Mouse (Mus musculus): ENCODE results near the gene Nr5a1.

The Nr5a1 gene

DNA sequence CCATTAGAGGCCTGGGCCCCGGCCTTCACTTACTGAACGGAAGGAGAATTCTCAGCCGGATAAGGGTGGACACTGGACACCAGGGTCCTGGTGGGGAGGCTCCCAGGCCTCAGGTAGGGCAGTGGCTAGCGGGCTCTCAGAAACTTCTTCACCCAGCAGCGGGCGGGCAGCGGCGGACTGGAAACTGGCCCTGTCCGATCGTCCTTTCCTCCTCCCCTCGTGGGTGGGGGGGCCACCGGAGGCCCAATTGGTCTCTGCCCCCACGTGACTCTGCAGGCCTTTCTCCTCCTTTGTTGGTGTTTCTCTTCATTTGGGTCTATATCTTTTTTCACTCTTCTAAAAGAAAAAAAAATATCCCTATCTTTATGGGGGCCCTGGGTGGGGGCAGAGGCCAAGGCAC, at the start of gene Nr5a1:
Gene Nr5a1, minus strand, starts transcription at position 219 of the 400 bp plus-strand sequence.
- DNase-seq (ENCODE audit: low spot score in 2 of 2): no peak

- no peak for DNase-seq (ENCODE audit: low spot score in 2 of 2)
Observed at GRCm38 (mm10) chr2:38739847-38740246, 25.5 kb upstream of the Nr5a1 start.

GRCm38 (mm10) chr2:38739410-38739809, 25.1 kb upstream of the Nr5a1 start:
- DNase-seq (ENCODE audit: low spot score in 2 of 2): peak in 1 of 2 experiments; percentile 38

DNA sequence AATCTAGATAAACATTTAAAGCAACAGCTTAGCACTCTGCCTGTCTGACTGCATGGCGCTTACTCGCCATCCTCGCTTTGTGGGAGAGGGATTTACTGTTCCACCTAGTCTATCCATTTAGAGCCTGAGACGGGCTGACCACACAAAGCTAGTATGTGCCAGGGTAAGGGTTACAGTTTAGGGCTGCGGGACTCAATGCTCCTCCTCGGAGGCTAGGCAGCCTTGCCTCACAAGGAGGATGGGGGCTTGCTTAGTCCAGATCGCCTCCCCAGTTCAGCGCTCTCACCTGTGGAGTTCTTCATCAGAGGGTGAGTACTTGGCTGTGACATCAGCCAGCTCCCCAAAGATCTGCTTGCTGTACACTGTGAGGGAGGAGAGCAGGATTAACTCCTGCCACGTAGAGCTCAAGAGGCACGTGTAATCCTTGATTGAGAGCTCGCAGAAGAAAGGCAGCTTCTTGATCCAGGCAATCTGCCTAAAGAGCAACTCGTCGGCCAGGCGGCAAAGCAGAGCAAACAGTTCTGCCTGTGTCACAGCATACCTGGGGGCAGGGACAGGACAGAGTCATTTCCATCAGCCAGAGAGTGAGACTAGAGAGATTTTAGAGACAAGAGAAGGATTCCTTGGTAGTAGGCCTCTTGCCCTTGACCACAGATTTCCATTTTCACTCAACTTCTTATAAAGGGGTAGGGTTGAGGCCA, 24.4 kb upstream of the Nr5a1 start:
- no peak for DNase-seq (ENCODE audit: low spot score in 2 of 2)

DNA sequence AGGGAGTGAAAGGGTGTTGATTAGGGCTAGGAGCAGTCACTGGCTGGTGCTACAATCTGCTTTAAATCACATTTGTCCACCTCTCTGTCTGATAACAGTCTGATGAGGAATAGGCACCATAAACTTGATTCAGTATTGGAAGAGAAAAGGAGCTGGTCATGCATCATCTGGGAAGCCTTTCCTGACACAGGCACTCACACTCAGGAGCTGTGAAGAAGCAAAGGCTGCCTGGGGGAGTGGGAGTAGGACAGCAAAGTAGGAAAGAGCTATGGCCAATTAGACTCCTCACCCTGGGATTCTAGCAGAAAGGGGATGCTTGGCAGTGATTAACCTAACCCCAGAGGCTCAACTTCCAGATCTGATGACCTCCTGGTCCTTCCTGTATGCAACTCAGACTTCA, 21.4 kb upstream of the Nr5a1 start:
- no peak for DNase-seq (ENCODE audit: low spot score in 2 of 2)

GRCm38 (mm10) chr2:38734721-38735120, 20.4 kb upstream of the Nr5a1 start:
- no peak for DNase-seq (ENCODE audit: low spot score in 2 of 2)

DNA sequence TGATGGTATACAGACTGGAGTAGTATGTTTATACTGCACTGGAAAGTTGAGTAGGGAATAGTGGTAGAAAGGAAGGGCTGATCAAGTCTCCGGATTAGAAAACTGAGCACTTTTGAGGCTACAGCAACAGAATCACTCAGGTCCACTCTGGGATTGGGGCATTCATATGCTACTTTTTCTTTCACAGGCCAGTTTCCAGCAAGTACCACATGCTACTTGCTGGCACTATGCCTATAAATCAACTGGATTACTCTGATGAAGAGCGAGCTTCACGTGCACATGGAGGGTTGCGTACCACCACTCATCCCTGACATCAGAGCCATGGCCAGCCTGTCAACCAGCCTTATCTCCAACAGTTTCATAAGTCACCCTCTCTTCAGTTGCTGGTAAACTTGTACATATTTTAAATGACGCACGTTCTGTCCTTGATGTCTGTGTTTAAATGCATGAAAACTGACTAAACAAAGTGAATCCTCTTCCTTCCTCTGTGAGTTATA, 16.0 kb upstream of the Nr5a1 start:
- no peak for DNase-seq (ENCODE audit: low spot score in 2 of 2)

DNA sequence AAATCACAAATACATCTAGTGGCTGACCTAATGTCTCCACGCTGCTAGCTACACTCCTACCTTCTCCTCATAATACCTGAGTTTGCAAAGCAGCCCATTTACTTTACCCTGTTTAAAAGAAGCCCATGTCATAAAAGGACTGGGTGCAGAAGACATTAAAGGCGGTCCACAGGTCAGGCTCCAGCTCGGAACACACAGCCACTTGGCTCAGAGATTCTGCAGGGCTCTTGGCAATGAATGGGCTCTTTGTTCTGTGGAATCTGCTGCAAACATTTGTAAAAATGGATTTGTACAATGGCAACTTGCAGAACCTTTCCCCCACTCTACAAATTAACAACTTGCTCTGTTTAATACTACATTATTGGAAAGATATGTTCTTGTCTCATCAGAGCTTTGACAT, 11.1 kb upstream of the Nr5a1 start:
- no peak for DNase-seq (ENCODE audit: low spot score in 2 of 2)

GRCm38 (mm10) chr2:38723378-38723777, 9.0 kb upstream of the Nr5a1 start:
- no peak for DNase-seq (ENCODE audit: low spot score in 2 of 2)

GRCm38 (mm10) chr2:38722076-38722475, 7.7 kb upstream of the Nr5a1 start:
- DNase-seq (ENCODE audit: low spot score in 2 of 2): peak in 1 of 2 experiments; percentile 0

- peak in 1 of 2 experiments; percentile 3 for DNase-seq (ENCODE audit: low spot score in 2 of 2)
Observed at GRCm38 (mm10) chr2:38720661-38721060, 6.3 kb upstream of the Nr5a1 start.

GRCm38 (mm10) chr2:38719354-38719753, 5.0 kb upstream of the Nr5a1 start:
- no peak for DNase-seq (ENCODE audit: low spot score in 2 of 2)

- no peak for DNase-seq (ENCODE audit: low spot score in 2 of 2)
Observed at GRCm38 (mm10) chr2:38718676-38719075, 4.3 kb upstream of the Nr5a1 start.

GRCm38 (mm10) chr2:38717436-38717835, 3.1 kb upstream of the Nr5a1 start:
- no peak for DNase-seq (ENCODE audit: low spot score in 2 of 2)

- DNase-seq (ENCODE audit: low spot score in 2 of 2): no peak
Observed at GRCm38 (mm10) chr2:38713596-38713995, 746 bp downstream of the Nr5a1 start.

GRCm38 (mm10) chr2:38712769-38713125, 1.6 kb downstream of the Nr5a1 start:
- DNase-seq (ENCODE audit: low spot score in 2 of 2): no peak

GRCm38 (mm10) chr2:38712076-38712768, 2.1 kb downstream of the Nr5a1 start:
- DNase-seq (ENCODE audit: low spot score in 2 of 2): no peak

DNA sequence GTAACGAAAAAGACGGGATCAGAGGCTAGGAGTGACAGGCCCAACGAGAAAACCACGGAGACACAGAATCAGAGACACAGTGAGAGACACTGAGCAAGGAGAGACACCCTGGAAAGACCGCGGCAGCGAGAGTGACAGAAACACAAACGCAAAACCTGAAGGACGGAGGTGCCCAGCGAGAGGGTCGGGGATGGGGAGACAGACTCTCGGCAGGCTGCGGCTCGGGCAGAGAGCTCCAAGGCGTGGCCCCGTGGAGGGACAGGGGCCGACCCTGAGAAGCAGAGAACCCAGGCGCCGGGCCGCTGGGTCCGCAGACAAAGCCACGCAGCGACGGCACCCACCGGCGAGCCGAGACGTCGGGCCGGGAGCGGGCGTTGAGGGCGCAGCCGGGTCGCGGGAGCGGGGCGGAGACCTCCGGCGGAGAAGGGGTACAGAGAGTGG, 2.9 kb downstream of the Nr5a1 start:
- DNase-seq (ENCODE audit: low spot score in 2 of 2): no peak

- DNase-seq (ENCODE audit: low spot score in 2 of 2): no peak
Observed at GRCm38 (mm10) chr2:38710304-38711241, 3.8 kb downstream of the Nr5a1 start.

- no peak for DNase-seq (ENCODE audit: low spot score in 2 of 2)
Observed at GRCm38 (mm10) chr2:38708907-38709688, 5.2 kb downstream of the Nr5a1 start.

- DNase-seq (ENCODE audit: low spot score in 2 of 2): no peak
Observed at GRCm38 (mm10) chr2:38706661-38707060, 7.7 kb downstream of the Nr5a1 start.
